Mouse (Mus musculus) liver, embryonic 12.5 days (tissue): ENCODE data around the gene Nicn1. TPM values are rescaled to one million over a fixed set of nuclear protein-coding genes. Genes with fewer than 3 reads are reported as not detected.

ENCODE experiments used
- ATAC-seq: fragments of 200-750 bp; cut with Nextera tagmentation; 2 replicates; pipeline ENCODE4 v1.8.0; 2017; ENCODE audit warnings: moderate number of reproducible peaks, mild to moderate bottlenecking, moderate library complexity
- H3K27ac ChIP-seq: fragments of 300-500 bp; sonication (generic); 2 replicates; pipeline ENCODE4 v1.5.1; 2016; ENCODE audit warnings: mild to moderate bottlenecking
- H3K27me3 ChIP-seq: fragments of 300-500 bp; sonication (generic); replicated peaks from 2 replicates; pipeline ENCODE4 v1.6.1; 2016; ENCODE audit warnings: mild to moderate bottlenecking, moderate library complexity
- H3K36me3 ChIP-seq: fragments of 300-500 bp; sonication (generic); 2 replicates; pipeline ENCODE4 v1.6.1; 2016; ENCODE audit warnings: mild to moderate bottlenecking, moderate library complexity
- H3K4me1 ChIP-seq: fragments of 300-500 bp; sonication (generic); 2 replicates; pipeline ENCODE4 v1.6.1; 2016
- H3K4me2 ChIP-seq: fragments of 300-500 bp; sonication (generic); 2 replicates; pipeline ENCODE4 v1.6.1; 2016; ENCODE audit warnings: mild to moderate bottlenecking, moderate library complexity
- H3K4me3 ChIP-seq: fragments of 300-500 bp; sonication (generic); 2 replicates; pipeline ENCODE4 v1.5.1; 2016; ENCODE audit warnings: mild to moderate bottlenecking, moderate library complexity
- H3K9ac ChIP-seq: fragments of 300-500 bp; sonication (generic); 2 replicates; pipeline ENCODE4 v1.6.1; 2016; ENCODE audit warnings: mild to moderate bottlenecking, moderate library complexity
- H3K9me3 ChIP-seq: fragments of 300-500 bp; sonication (generic); replicated peaks from 2 replicates; pipeline ENCODE4 v1.6.1; 2016; ENCODE audit warnings: mild to moderate bottlenecking, moderate library complexity
- WGBS: fragments of 180-500 bp; shearing (Covaris S2); methylation state at CpG from one replicate; pipeline ENCODE4 v1.1.7; 2016; ENCODE audit not compliant: insufficient replicate concordance; 5-methylcytosine and 5-hydroxymethylcytosine counted together
- polyA plus RNA-seq: library from polyadenylated mRNA; unstranded; fragments of >200 nt; fragmentation: Nextera tagmentation; extraction: Ambion mirVana; gene quantifications from 2 replicates; pipeline ENCODE4 v1.2.1, GENCODE M21; 2016

Gene Nicn1
- 5.8 and 7.9 TPM in 2 replicates for polyA plus RNA-seq

- WGBS, result 2% methylated on average over 32 of the region's 32 CpGs
- Histone ChIP-seq H3K4me1 (peaks cover 20% of the 10 kb centered on the region), H3K4me2 (peak within 1 kb of the TSS; percentile 78), H3K9me3 (no peaks in the 10 kb centered on the region), H3K4me3 (peak within 1 kb of the TSS; percentile 66), H3K36me3 (no peaks in the 10 kb centered on the region), H3K9ac (peak within 1 kb of the TSS; percentile 70), H3K27me3 (no peaks in the 10 kb centered on the region), H3K27ac (peak within 1 kb of the TSS; percentile 66)
- peak; percentile 98 for ATAC-seq
Measured at GRCm38 (mm10) chr9:108290016-108290750, at the start of gene Nicn1. Gene Nicn1 (plus strand): TSS chr9:108290429.

GRCm38 (mm10) chr9:108244540-108244939 lies 45.7 kb upstream of the Nicn1 start:
- no peaks in the 10 kb centered on the region for H3K9me3 ChIP-seq
- H3K9ac ChIP-seq, result no peak overlapping the region
- peaks cover 5% of the 10 kb centered on the region for H3K36me3 ChIP-seq
- ATAC-seq, result no peak
- H3K27me3 ChIP-seq, result no peaks in the 10 kb centered on the region
- H3K27ac ChIP-seq, result no peak overlapping the region
- no peaks in the 10 kb centered on the region for H3K4me1 ChIP-seq
- WGBS, result 74% methylated on average over 3 of the region's 3 CpGs
- H3K4me2 ChIP-seq, result no peak overlapping the region
- no peak overlapping the region for H3K4me3 ChIP-seq

- no peak overlapping the region for H3K9ac ChIP-seq
- 71% methylated on average over 3 of the region's 3 CpGs for WGBS
- H3K4me2 ChIP-seq, result no peak overlapping the region
- H3K27me3 ChIP-seq, result no peaks in the 10 kb centered on the region
- no peak for ATAC-seq
- no peaks in the 10 kb centered on the region for H3K4me1 ChIP-seq
- peaks cover 5% of the 10 kb centered on the region for H3K36me3 ChIP-seq
- no peaks in the 10 kb centered on the region for H3K9me3 ChIP-seq
- no peak overlapping the region for H3K27ac ChIP-seq
- no peak overlapping the region for H3K4me3 ChIP-seq
Measured at GRCm38 (mm10) chr9:108244984-108245383, 45.2 kb upstream of the Nicn1 start.

GRCm38 (mm10) chr9:108248957-108249356 lies 41.3 kb upstream of the Nicn1 start:
- Histone ChIP-seq H3K36me3 (peaks cover 24% of the 10 kb centered on the region), H3K4me1 (no peaks in the 10 kb centered on the region)
- no peak for ATAC-seq

GRCm38 (mm10) chr9:108251877-108252276 lies 38.4 kb upstream of the Nicn1 start:
- Histone ChIP-seq H3K4me2 (no peak overlapping the region), H3K9me3 (no peaks in the 10 kb centered on the region), H3K4me3 (no peak overlapping the region), H3K4me1 (no peaks in the 10 kb centered on the region), H3K9ac (no peak overlapping the region), H3K36me3 (peaks cover 21% of the 10 kb centered on the region), H3K27ac (no peak overlapping the region), H3K27me3 (no peaks in the 10 kb centered on the region)
- 73% methylated on average over 6 of the region's 6 CpGs for WGBS
- no peak for ATAC-seq

More at GRCm38 (mm10) chr9:108248957-108249356, 41.3 kb upstream of the Nicn1 start:
- no peaks in the 10 kb centered on the region for H3K9me3 ChIP-seq
- H3K4me2 ChIP-seq, result no peak overlapping the region
- no peak overlapping the region for H3K27ac ChIP-seq
- H3K9ac ChIP-seq, result no peak overlapping the region
- H3K4me3 ChIP-seq, result no peak overlapping the region
- whole genome bisulfite sequencing, result 65% methylated on average over 5 of the region's 5 CpGs
- H3K27me3 ChIP-seq, result no peaks in the 10 kb centered on the region

- H3K27ac ChIP-seq, result no peak overlapping the region
- 70% methylated on average over 7 of the region's 7 CpGs for WGBS
- no peak for ATAC-seq
Measured at GRCm38 (mm10) chr9:108252766-108253165, 37.5 kb upstream of the Nicn1 start.

GRCm38 (mm10) chr9:108260526-108260925 lies 29.7 kb upstream of the Nicn1 start:
- Histone ChIP-seq H3K27ac (no peak overlapping the region), H3K4me3 (no peak overlapping the region), H3K27me3 (no peaks in the 10 kb centered on the region), H3K9me3 (no peaks in the 10 kb centered on the region), H3K4me1 (peaks cover 37% of the 10 kb centered on the region), H3K36me3 (no peaks in the 10 kb centered on the region), H3K4me2 (no peak overlapping the region), H3K9ac (no peak overlapping the region)
- no peak for ATAC-seq
- 57% methylated on average over 4 of the region's 4 CpGs for WGBS

More at GRCm38 (mm10) chr9:108252766-108253165, 37.5 kb upstream of the Nicn1 start:
- no peak overlapping the region for H3K4me2 ChIP-seq
- H3K36me3 ChIP-seq, result peaks cover 21% of the 10 kb centered on the region
- H3K27me3 ChIP-seq, result no peaks in the 10 kb centered on the region
- H3K4me3 ChIP-seq, result no peak overlapping the region
- H3K9me3 ChIP-seq, result no peaks in the 10 kb centered on the region
- no peak overlapping the region for H3K9ac ChIP-seq
- no peaks in the 10 kb centered on the region for H3K4me1 ChIP-seq

GRCm38 (mm10) chr9:108261865-108262264 lies 28.4 kb upstream of the Nicn1 start:
- Histone ChIP-seq H3K27me3 (no peaks in the 10 kb centered on the region), H3K9ac (no peak overlapping the region), H3K4me2 (peak overlapping the region; percentile 97), H3K36me3 (no peaks in the 10 kb centered on the region), H3K27ac (no peak overlapping the region), H3K4me3 (0 out of 2 replicates have a peak overlapping the region, but pooled peaks have one; percentile 88), H3K9me3 (no peaks in the 10 kb centered on the region), H3K4me1 (peaks cover 37% of the 10 kb centered on the region)
- 64% methylated on average over 7 of the region's 7 CpGs for WGBS
- no peak for ATAC-seq

- no peaks in the 10 kb centered on the region for H3K27me3 ChIP-seq
- peaks cover 37% of the 10 kb centered on the region for H3K4me1 ChIP-seq
- WGBS, result 58% methylated on average over 11 of the region's 11 CpGs
- H3K4me3 ChIP-seq, result peak overlapping the region; percentile 88
- H3K36me3 ChIP-seq, result no peaks in the 10 kb centered on the region
- H3K27ac ChIP-seq, result no peak overlapping the region
- H3K4me2 ChIP-seq, result peak overlapping the region; percentile 97
- H3K9ac ChIP-seq, result peak overlapping the region; percentile 89
- ATAC-seq, result no peak
- no peaks in the 10 kb centered on the region for H3K9me3 ChIP-seq
Measured at GRCm38 (mm10) chr9:108262494-108263049, 27.7 kb upstream of the Nicn1 start.

GRCm38 (mm10) chr9:108263131-108263681 lies 27.0 kb upstream of the Nicn1 start:
- H3K9ac ChIP-seq, result peak overlapping the region; percentile 89
- no peaks in the 10 kb centered on the region for H3K27me3 ChIP-seq
- peak overlapping the region; percentile 97 for H3K4me2 ChIP-seq
- H3K4me1 ChIP-seq, result peaks cover 37% of the 10 kb centered on the region
- no peaks in the 10 kb centered on the region for H3K36me3 ChIP-seq
- under 1% methylated on average over 52 of the region's 62 CpGs for WGBS
- H3K27ac ChIP-seq, result peak overlapping the region; percentile 93
- H3K9me3 ChIP-seq, result no peaks in the 10 kb centered on the region
- H3K4me3 ChIP-seq, result peak overlapping the region; percentile 88
- ATAC-seq, result peak; percentile 71

- peak within 1 kb of the TSS; percentile 97 for H3K4me2 ChIP-seq
- H3K27me3 ChIP-seq, result no peaks in the 10 kb centered on the region
- H3K9me3 ChIP-seq, result no peaks in the 10 kb centered on the region
- H3K9ac ChIP-seq, result peak within 1 kb of the TSS; percentile 89
- peak; percentile 96 for ATAC-seq
- peak within 1 kb of the TSS; percentile 88 for H3K4me3 ChIP-seq
- peaks cover 37% of the 10 kb centered on the region for H3K4me1 ChIP-seq
- under 1% methylated on average over 65 of the region's 71 CpGs for WGBS
- peak within 1 kb of the TSS; percentile 93 for H3K27ac ChIP-seq
- no peaks in the 10 kb centered on the region for H3K36me3 ChIP-seq
Measured at GRCm38 (mm10) chr9:108263690-108264190, 26.5 kb upstream of the Nicn1 start, which contains the start of gene Dag1. Gene Dag1 (minus strand): TSS chr9:108263958.
